Mouse (Mus musculus): ENCODE measurements around the gene Tecpr2.

Tecpr2 gene

DNA sequence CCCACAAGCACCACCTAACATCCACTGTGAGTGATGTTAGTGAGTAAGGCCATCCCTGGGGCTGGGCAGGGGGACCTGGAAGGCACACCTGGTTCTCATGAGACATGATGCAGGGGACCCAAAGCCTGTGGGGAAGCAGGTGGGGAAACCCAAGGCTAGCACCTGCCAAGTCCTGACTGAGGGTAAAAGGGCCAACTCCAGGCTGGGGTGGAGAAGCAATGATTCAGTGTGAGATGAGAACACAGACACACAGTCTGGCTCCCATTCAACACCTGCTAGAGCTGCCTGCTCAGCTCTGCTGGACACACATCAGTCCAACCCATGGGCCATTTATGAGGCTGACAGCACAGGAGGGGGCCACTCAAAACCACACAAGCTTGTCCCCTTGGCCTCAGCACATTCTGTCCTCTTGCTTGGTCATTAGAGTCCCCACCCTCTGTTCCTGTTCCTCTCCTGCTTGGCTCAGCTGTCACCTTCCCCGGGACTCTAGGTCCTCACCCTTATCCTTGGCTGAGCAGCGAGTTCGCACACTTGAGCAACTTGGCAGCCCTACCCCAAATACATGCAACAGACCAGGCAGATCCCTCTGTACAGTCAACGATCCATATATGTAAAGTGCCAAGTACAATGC, 86.9 kb downstream of the Tecpr2 start:
- DNase-seq (ENCODE audit: inconsistent age in 2 of 2, low spot score in 1 of 2), result peak in 1 of 2 experiments; percentile 55

DNA sequence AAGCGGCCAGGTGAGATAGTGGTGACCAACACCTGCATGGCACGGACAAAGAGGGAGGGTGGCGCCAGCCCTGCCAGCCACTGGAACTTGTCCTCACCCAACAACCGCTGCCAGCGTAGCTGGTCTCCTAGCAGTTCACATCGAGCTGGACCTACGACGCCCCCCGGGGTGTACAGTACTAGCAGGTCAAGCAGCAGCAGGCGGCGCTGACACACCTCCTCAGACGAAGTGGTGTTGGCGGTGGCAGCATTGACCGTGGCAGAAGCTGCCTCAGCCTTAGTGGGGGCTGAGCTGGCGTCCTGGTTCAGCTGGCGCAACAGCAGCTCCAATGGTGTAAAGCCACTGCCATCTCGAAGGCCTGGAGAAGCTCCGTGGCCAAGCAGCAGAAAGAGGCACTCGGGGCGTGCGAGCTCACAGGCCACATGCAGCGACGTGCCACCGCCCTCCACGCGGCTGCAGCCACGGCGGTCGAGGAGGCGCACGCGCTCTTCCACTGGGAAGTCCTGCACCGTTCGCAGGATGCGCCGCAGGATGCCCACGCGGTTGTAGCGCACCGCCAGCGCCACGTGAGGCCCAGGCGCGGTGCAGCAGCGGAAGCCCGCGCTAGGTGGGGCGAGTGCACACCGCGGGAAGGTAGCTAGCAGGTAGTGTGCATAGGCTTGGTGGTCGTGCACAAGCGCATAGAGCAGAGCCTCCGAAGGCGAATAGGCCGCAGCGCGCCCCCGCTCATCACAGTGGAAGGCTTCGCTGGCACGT, 87.7 kb downstream of the Tecpr2 start:
- DNase-seq (ENCODE audit: inconsistent age in 2 of 2, low spot score in 1 of 2), result peak in 1 of 2 experiments; percentile 30

DNA sequence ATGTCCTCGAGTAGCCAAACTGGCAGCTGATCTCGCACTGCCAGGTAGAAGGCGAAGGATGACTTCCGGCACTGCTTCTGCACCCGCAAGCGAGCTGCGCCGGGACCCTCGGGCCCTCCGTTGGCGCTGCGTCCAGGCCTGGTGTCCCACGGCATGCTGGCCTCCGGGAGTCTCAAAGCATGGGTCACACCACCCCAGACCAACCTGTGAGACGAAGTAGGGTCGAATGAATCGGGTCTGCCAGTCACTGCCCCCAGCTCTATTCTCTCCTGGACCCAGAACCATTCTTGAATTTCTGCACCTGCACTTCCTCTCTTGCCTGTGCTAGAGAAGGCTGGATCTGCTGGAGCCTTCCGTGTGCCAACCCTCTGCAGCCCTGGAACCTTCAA, 88.3 kb downstream of the Tecpr2 start:
- peak in 1 of 2 experiments; percentile 29 for DNase-seq (ENCODE audit: inconsistent age in 2 of 2, low spot score in 1 of 2)

GRCm38 (mm10) chr12:110977896-110978606, 89.0 kb downstream of the Tecpr2 start:
- peak in 1 of 2 experiments; percentile 37 for DNase-seq (ENCODE audit: inconsistent age in 2 of 2, low spot score in 1 of 2)

GRCm38 (mm10) chr12:110978607-110979406, 89.7 kb downstream of the Tecpr2 start, which contains the start of gene Ankrd9:
Ankrd9 (minus strand) TSS chr12:110979040.
- DNase-seq (ENCODE audit: inconsistent age in 2 of 2, low spot score in 1 of 2), result peak; percentile 99 to 100

DNA sequence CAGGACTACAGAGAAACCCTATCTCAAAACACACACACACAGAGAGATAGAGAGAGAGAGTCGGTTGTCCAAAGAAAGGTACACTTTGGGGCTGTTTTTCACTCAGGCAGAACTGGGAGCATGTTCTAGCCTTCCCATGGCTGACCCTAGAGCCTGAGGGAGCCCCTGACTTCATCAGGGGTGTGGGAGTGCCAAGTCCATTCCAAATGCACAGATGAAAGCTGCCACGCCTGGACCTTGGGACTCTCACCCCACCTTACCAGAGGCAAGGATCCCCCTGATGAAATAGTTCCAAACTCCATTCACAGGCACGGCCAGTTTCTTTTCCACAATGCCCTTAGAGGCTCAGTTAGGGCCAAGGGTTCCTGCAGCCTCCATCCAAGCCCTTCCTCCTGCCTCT, 90.7 kb downstream of the Tecpr2 start:
- DNase-seq (ENCODE audit: inconsistent age in 2 of 2, low spot score in 1 of 2), result no peak

DNA sequence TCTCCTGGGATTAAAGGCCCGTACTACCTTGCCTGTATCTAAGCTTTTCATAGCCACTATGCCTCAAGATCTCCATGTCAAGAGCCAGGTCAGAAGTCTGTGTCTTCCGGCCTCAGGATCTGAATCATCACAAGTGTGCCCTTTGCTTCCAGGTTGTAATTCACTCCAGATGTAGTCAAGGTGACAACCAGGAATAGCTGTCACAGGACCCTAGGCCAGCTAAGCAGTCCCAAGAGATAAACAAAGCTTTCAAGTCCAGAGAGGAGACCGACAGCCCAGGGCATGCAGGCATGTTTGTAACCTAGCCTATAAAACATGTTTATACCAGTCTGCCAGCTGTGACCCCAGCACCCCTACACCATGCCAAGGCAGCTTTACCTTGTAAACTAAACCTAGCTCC, 92.7 kb downstream of the Tecpr2 start:
- DNase-seq (ENCODE audit: inconsistent age in 2 of 2, low spot score in 1 of 2), result peak in 1 of 2 experiments; percentile 63

DNA sequence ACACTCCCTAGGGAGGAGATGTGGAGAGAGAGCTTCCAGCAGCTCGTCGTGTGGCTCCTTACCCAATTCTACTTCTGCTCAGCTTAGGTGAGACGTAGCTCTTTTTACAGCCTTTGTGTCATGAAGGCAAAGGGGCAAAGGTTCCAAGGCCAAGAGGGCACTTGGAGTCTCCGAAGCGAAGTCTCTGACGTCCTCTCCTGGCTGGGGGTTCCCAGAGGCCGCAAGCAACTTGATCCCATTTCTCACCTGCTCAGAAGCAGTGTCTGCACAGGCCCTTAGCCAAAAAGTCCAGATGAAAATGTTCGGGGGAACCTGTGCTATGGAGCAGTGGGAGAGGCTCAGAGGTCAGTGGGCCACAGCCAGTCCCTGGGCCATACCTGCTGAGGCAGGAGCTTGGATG, 94.0 kb downstream of the Tecpr2 start:
- DNase-seq (ENCODE audit: inconsistent age in 2 of 2, low spot score in 1 of 2), result no peak

GRCm38 (mm10) chr12:110983714-110984113, 94.7 kb downstream of the Tecpr2 start:
- no peak for DNase-seq (ENCODE audit: inconsistent age in 2 of 2, low spot score in 1 of 2)

DNA sequence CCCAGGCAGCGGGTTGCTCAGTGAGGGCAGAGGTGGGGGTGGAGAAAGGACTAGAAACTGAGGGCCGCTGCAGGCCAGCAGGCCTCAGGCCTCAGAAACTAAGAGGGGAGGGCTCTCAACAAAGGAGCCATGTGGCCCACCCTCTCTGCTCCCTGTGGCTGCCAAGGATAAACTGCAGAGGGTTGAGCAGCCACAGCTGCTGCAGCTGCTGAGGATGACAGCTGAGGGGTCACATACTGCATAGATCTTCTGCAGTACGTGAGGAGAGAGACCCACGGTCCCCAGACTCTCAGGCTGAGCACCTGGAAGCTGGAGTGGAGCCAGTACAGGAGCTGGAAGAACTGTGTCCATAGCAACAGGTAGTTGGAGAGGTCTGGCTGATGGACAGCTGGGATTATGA, 95.5 kb downstream of the Tecpr2 start:
- DNase-seq (ENCODE audit: inconsistent age in 2 of 2, low spot score in 1 of 2), result no peak

DNA sequence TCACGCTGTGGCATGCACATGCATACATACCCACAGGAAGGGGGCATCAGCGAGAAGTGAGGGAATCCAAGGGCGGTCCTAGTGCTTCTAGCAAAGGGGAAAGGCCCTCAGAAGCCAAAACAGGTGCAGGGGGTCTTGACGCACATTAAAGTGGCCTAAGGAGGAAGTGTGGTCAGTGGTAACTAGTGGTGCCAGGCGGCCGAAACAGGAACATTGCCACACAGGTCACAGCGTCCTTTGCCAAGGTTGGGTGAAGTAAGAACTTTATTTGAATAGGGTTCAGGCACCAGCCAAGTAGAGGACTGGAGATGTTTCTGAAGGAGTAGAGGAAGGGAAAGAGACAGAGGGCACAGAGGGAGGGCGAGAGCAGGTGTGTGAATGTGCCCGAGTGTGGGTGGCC, 96.1 kb downstream of the Tecpr2 start:
- peak in 1 of 2 experiments; percentile 66 for DNase-seq (ENCODE audit: inconsistent age in 2 of 2, low spot score in 1 of 2)

- DNase-seq (ENCODE audit: inconsistent age in 2 of 2, low spot score in 1 of 2), result no peak
Measured at GRCm38 (mm10) chr12:110986536-110987425, 97.7 kb downstream of the Tecpr2 start.

DNA sequence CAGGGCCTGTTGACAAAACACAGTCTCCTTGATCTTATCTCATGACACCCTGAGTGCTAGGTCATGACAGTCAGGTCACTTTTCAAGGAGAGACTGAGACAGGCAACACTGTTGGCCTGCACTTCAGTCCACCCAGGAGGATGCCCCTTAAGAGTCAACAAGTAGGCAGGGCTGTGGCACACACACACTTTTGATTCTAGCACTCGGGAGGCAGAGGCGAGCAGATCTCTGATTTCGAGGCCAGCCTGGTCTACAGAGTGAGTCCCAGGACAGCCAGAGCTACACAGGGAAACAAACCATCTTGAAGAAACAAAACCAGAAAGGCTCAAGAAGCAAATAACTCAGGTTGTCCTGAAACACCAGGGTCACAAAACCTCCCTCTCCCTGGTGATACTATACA, 100.3 kb downstream of the Tecpr2 start:
- no peak for DNase-seq (ENCODE audit: inconsistent age in 2 of 2, low spot score in 1 of 2)

DNA sequence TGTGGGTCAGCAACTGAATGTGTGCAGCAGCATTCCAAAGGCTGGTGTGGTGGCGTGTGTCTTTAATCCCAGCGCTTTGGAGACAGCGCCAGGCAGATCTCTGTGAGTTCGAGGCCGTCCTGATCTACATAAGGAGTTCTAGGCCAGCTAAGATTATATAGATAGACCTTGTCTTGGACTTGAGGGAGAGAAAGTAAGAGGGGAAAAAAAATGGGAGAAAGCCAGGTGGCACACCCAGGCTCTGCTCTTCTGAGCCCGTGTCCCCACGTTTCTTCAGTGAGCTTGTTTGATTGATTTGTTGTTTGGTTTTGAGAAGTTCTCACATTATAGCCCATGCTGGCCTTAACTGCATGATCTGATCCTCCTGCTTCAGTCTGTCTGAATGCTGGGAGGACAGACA, 101.4 kb downstream of the Tecpr2 start:
- no peak for DNase-seq (ENCODE audit: inconsistent age in 2 of 2, low spot score in 1 of 2)

DNA sequence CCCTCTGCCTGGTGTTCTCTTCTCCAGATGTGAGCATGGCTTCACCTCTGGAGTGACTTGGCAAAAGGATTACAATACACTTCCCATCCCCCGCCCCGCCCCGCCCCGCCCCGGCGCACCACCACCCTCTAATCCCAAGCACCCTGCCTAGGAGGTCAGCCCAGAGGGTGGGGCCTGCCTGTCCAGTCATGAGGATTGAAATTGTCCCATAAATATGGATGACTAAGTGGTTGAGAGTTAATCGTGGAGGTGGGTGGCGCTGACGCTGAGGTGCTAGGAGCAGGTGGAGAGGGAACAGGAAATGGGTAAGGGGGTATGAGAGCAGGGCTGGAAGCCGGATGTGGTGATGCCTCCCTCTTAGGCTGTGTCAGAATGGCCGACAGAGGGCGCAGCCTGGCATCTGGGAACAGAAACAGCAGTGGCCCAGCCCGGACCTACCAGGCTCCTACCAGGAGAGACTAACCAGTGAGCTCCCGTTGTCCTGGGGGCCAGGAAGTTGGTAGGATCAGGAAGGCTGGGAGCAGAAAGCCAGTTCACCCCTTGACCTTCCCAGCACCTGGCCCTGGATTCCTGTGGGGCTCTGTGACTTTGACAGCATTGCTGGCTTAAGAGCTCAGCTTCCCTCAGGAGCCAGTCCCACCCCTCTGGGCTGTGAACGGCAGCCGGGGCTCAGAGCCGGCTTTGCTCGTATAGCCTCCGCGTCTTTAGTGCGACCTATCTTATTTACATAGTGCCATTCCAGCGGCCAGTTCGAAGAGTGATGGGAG, 102.5 kb downstream of the Tecpr2 start:
- DNase-seq (ENCODE audit: inconsistent age in 2 of 2, low spot score in 1 of 2), result peak; percentile 83 to 91

- peak; percentile 93 to 99 for DNase-seq (ENCODE audit: inconsistent age in 2 of 2, low spot score in 1 of 2)
Measured at GRCm38 (mm10) chr12:110992128-110992553, 103.1 kb downstream of the Tecpr2 start.

- DNase-seq (ENCODE audit: inconsistent age in 2 of 2, low spot score in 1 of 2), result peak; percentile 32 to 51
Measured at GRCm38 (mm10) chr12:110992771-110993170, 103.7 kb downstream of the Tecpr2 start.

DNA sequence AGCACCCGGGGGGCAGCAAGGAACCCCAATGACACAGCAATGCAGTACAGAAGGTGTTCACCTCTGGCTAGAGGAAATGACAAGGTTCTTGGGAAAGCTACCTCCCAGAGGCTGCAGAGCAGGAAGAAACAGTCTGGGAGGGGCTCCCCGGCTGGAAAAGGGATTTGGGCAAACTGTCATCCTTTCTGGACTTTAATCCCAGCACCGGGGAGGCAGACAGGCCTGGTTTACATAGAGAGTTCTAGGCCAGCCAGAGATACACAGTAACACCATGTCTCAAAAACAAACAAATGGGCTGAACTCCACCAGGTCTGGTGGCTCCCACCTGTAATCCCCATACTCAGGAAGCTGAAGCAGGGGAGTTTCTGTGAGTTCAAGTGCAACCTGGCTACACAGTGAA, 104.2 kb downstream of the Tecpr2 start:
- DNase-seq (ENCODE audit: inconsistent age in 2 of 2, low spot score in 1 of 2), result no peak

DNA sequence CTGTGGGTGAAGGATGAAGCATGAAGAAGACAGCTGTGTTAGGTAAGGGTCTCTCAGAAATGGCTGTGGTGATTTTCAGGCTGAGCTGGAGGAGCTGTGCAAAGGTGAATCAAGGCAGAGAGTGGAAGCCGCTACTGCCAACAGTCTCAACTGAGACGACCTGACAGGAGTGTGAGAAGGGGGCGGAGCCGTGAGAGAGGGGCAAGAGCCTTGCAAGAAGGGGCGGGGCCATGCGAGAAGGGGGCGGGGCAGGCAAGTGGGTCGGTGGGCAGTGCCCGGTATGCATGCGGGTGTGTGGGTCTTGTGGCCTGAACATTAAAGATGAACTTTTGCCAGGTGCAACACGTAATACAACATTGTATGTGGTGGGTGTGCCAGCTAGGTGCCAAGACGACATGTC, 105.6 kb downstream of the Tecpr2 start:
- DNase-seq (ENCODE audit: inconsistent age in 2 of 2, low spot score in 1 of 2), result no peak
